Mouse (Mus musculus) stomach, embryonic 16.5 days (tissue): Measurements from ENCODE around the gene BC049352. TPM values are rescaled to one million over a fixed set of nuclear protein-coding genes. Genes with fewer than 3 reads are reported as not detected.

Source experiments
- ATAC-seq: fragments of 200-750 bp; cut with Nextera tagmentation; 2 replicates; pipeline ENCODE4 v1.8.0; 2017; ENCODE audit warnings: moderate number of reproducible peaks, moderate TSS enrichment; ENCODE audit not compliant: insufficient read depth, low FRiP score
- H3K27ac ChIP-seq: fragments of 300-500 bp; sonication (generic); 2 replicates; pipeline ENCODE4 v1.5.1; 2014; ENCODE audit warnings: low read length
- H3K27me3 ChIP-seq: fragments of 300-500 bp; sonication (generic); 2 replicates; pipeline ENCODE4 v1.6.1; 2014; ENCODE audit warnings: low read length, control low read depth, mixed read lengths; ENCODE audit not compliant: control insufficient read depth, insufficient read depth
- H3K36me3 ChIP-seq: fragments of 300-500 bp; sonication (generic); 2 replicates; pipeline ENCODE4 v1.6.1; 2014; ENCODE audit warnings: low read length; ENCODE audit not compliant: control insufficient read depth, insufficient read depth
- H3K4me1 ChIP-seq: fragments of 300-500 bp; sonication (generic); 2 replicates; pipeline ENCODE4 v1.6.1; 2014; ENCODE audit warnings: low read length, control low read depth, mixed read lengths; ENCODE audit not compliant: control insufficient read depth, insufficient read depth
- H3K4me2 ChIP-seq: fragments of 300-500 bp; sonication (generic); 2 replicates; pipeline ENCODE4 v1.6.1; 2014; ENCODE audit warnings: low read depth, low read length, mixed read lengths
- H3K4me3 ChIP-seq: fragments of 300-500 bp; sonication (generic); replicated peaks from 2 replicates; pipeline ENCODE4 v1.5.1; 2014; ENCODE audit warnings: mild to moderate bottlenecking, low read length
- H3K9ac ChIP-seq: fragments of 300-500 bp; sonication (generic); 2 replicates; pipeline ENCODE4 v1.6.1; 2014; ENCODE audit warnings: low read length
- H3K9me3 ChIP-seq: fragments of 300-500 bp; sonication (generic); replicated peaks from 2 replicates; pipeline ENCODE4 v1.6.1; 2016; ENCODE audit warnings: low read length, control low read depth; ENCODE audit not compliant: control insufficient read depth
- WGBS: fragments of 180-500 bp; shearing (Covaris S2); extraction: QIAGEN DNeasy Blood & Tissue Kit; methylation state at CpG from one replicate; pipeline ENCODE4 v1.1.7; 2014; 5-methylcytosine and 5-hydroxymethylcytosine counted together
- polyA plus RNA-seq: library from polyadenylated mRNA; unstranded; fragments of >200 nt; fragmentation: Nextera tagmentation; extraction: Ambion mirVana; gene quantifications from 2 replicates; pipeline ENCODE4 v1.2.1, GENCODE M21; 2015

The BC049352 gene
- polyA plus RNA-seq, 1 experiment from 2014 or later, result not detected

GRCm38 (mm10) chr9:45268597-45269325 is 87.0 kb downstream of the BC049352 start, which contains the start of gene Il10ra:
Il10ra (minus strand) TSS chr9:45269149.
- H3K9ac ChIP-seq, result peak within 1 kb of the TSS; percentile 54
- peak within 1 kb of the TSS; percentile 46 for H3K4me3 ChIP-seq

GRCm38 (mm10) chr9:45272213-45272612 is 90.4 kb downstream of the BC049352 start:
- 41% methylated on average over 5 of the region's 5 CpGs for WGBS
- ATAC-seq, result no peak

More at GRCm38 (mm10) chr9:45268597-45269325, 87.0 kb downstream of the BC049352 start, which contains the start of gene Il10ra:
- Histone ChIP-seq H3K4me2 (peak within 1 kb of the TSS; percentile 58), H3K27ac (peak within 1 kb of the TSS; percentile 21; the same call in 1 of the 2 replicates), H3K27me3 (peaks cover 19% of the 10 kb centered on the region; the same call in 1 of the 2 replicates), H3K4me1 (no peaks in the 10 kb centered on the region; the same call in 1 of the 2 replicates), H3K9me3 (no peaks in the 10 kb centered on the region), H3K36me3 (no peaks in the 10 kb centered on the region)
- 5% methylated on average over 36 of the region's 36 CpGs for WGBS
- peak; percentile 72; the same call in 1 of the 2 replicates for ATAC-seq

GRCm38 (mm10) chr9:45274218-45274617 is 92.4 kb downstream of the BC049352 start:
- no peak overlapping the region for H3K27ac ChIP-seq
- WGBS, result 85% methylated on average over 4 of the region's 4 CpGs
- H3K4me3 ChIP-seq, result no peak overlapping the region
- no peaks in the 10 kb centered on the region for H3K4me1 ChIP-seq
- no peak overlapping the region for H3K9ac ChIP-seq
- peaks cover 12% of the 10 kb centered on the region; the same call in 1 of the 2 replicates for H3K27me3 ChIP-seq
- no peak for ATAC-seq
- H3K36me3 ChIP-seq, result no peaks in the 10 kb centered on the region
- no peak overlapping the region for H3K4me2 ChIP-seq
- no peaks in the 10 kb centered on the region for H3K9me3 ChIP-seq

More at GRCm38 (mm10) chr9:45272213-45272612, 90.4 kb downstream of the BC049352 start:
- no peak overlapping the region for H3K4me2 ChIP-seq
- H3K9ac ChIP-seq, result no peak overlapping the region
- peaks cover 19% of the 10 kb centered on the region; the same call in 1 of the 2 replicates for H3K27me3 ChIP-seq
- H3K27ac ChIP-seq, result no peak overlapping the region
- no peaks in the 10 kb centered on the region; the same call in 1 of the 2 replicates for H3K4me1 ChIP-seq
- H3K4me3 ChIP-seq, result no peak overlapping the region
- no peaks in the 10 kb centered on the region for H3K9me3 ChIP-seq
- H3K36me3 ChIP-seq, result no peaks in the 10 kb centered on the region

GRCm38 (mm10) chr9:45274635-45275034 is 92.8 kb downstream of the BC049352 start:
- Histone ChIP-seq H3K4me1 (no peaks in the 10 kb centered on the region), H3K9ac (no peak overlapping the region), H3K4me3 (no peak overlapping the region), H3K27me3 (peaks cover 7% of the 10 kb centered on the region; the same call in 1 of the 2 replicates), H3K36me3 (no peaks in the 10 kb centered on the region), H3K27ac (no peak overlapping the region), H3K4me2 (no peak overlapping the region), H3K9me3 (no peaks in the 10 kb centered on the region)
- ATAC-seq, result no peak
- WGBS, result 88% methylated on average over 2 of the region's 2 CpGs

GRCm38 (mm10) chr9:45280059-45280458 is 98.3 kb downstream of the BC049352 start:
- Histone ChIP-seq H3K9me3 (no peaks in the 10 kb centered on the region), H3K4me1 (no peaks in the 10 kb centered on the region), H3K4me2 (no peak overlapping the region), H3K27me3 (no peaks in the 10 kb centered on the region), H3K36me3 (no peaks in the 10 kb centered on the region), H3K9ac (no peak overlapping the region), H3K27ac (no peak overlapping the region), H3K4me3 (no peak overlapping the region)
- 68% methylated on average over 3 of the region's 3 CpGs for WGBS
- ATAC-seq, result no peak

GRCm38 (mm10) chr9:45280891-45281290 is 99.1 kb downstream of the BC049352 start:
- Histone ChIP-seq H3K4me3 (no peak overlapping the region), H3K27ac (no peak overlapping the region), H3K4me2 (no peak overlapping the region), H3K36me3 (no peaks in the 10 kb centered on the region), H3K4me1 (no peaks in the 10 kb centered on the region), H3K27me3 (no peaks in the 10 kb centered on the region), H3K9ac (no peak overlapping the region), H3K9me3 (0 out of 2 replicates have a peak, but pooled peaks cover 2% of the 10 kb centered on the region)
- no peak for ATAC-seq
- 60% methylated on average over 3 of the region's 3 CpGs for WGBS

GRCm38 (mm10) chr9:45282466-45282865 is 100.7 kb downstream of the BC049352 start:
- Histone ChIP-seq H3K36me3 (no peaks in the 10 kb centered on the region), H3K4me2 (no peak overlapping the region), H3K9ac (no peak overlapping the region), H3K9me3 (0 out of 2 replicates have a peak, but pooled peaks cover 2% of the 10 kb centered on the region), H3K4me3 (no peak overlapping the region), H3K27ac (no peak overlapping the region), H3K27me3 (no peaks in the 10 kb centered on the region), H3K4me1 (no peaks in the 10 kb centered on the region)
- 86% methylated on average over 5 of the region's 5 CpGs for WGBS
- ATAC-seq, result no peak

- Histone ChIP-seq H3K4me1 (no peaks in the 10 kb centered on the region), H3K9me3 (no peaks in the 10 kb centered on the region), H3K36me3 (no peaks in the 10 kb centered on the region), H3K27ac (no peak overlapping the region), H3K4me3 (no peak overlapping the region), H3K9ac (no peak overlapping the region), H3K4me2 (no peak overlapping the region), H3K27me3 (no peaks in the 10 kb centered on the region)
- ATAC-seq, result no peak
- WGBS, result 85% methylated on average over 11 of the region's 11 CpGs
Observed at GRCm38 (mm10) chr9:45291481-45292168, 109.8 kb downstream of the BC049352 start.
